Mouse (Mus musculus) forebrain, embryonic 16.5 days (tissue): ENCODE results near the gene Pgm2l1. TPM values are rescaled to one million over a fixed set of nuclear protein-coding genes. Genes with fewer than 3 reads are reported as not detected.

Experiments used
- ATAC-seq: fragments of 200-750 bp; cut with Nextera tagmentation; 2 replicates; pipeline ENCODE4 v1.8.0; 2017; ENCODE audit warnings: mild to moderate bottlenecking, moderate library complexity
- H3K27ac ChIP-seq: fragments of 300-500 bp; sonication (generic); 2 replicates; pipeline ENCODE4 v1.5.1; 2014; ENCODE audit warnings: low read length, control low read depth
- H3K27me3 ChIP-seq: fragments of 300-500 bp; sonication (generic); replicated peaks from 2 replicates; pipeline ENCODE4 v1.6.1; 2014; ENCODE audit warnings: low read length; ENCODE audit not compliant: control insufficient read depth, insufficient read depth
- H3K36me3 ChIP-seq: fragments of 300-500 bp; sonication (generic); 2 replicates; pipeline ENCODE4 v1.6.1; 2014; ENCODE audit not compliant: control insufficient read depth, insufficient read depth
- H3K4me1 ChIP-seq: fragments of 300-500 bp; sonication (generic); replicated peaks from 2 replicates; pipeline ENCODE4 v1.6.1; 2014; ENCODE audit warnings: low read length; ENCODE audit not compliant: control insufficient read depth, insufficient read depth
- H3K4me2 ChIP-seq: fragments of 300-500 bp; sonication (generic); 2 replicates; pipeline ENCODE4 v1.6.1; 2014; ENCODE audit warnings: mild to moderate bottlenecking, low read length, control low read depth
- H3K4me3 ChIP-seq: fragments of 300-500 bp; sonication (generic); replicated peaks from 2 replicates; pipeline ENCODE4 v1.5.1; 2014; ENCODE audit warnings: mild to moderate bottlenecking, low read length, control low read depth
- H3K9ac ChIP-seq: fragments of 300-500 bp; sonication (generic); replicated peaks from 2 replicates; pipeline ENCODE4 v1.6.1; 2014; ENCODE audit warnings: low read depth, low read length, control low read depth
- H3K9me3 ChIP-seq: fragments of 300-500 bp; sonication (generic); 2 replicates; pipeline ENCODE4 v1.6.1; 2016; ENCODE audit warnings: low read length; ENCODE audit not compliant: control insufficient read depth
- WGBS: fragments of 180-500 bp; shearing (Covaris S2); extraction: QIAGEN DNeasy Blood & Tissue Kit; methylation state at CpG from one replicate; pipeline ENCODE4 v1.1.7; 2014; 5-methylcytosine and 5-hydroxymethylcytosine counted together
- polyA plus RNA-seq: library from polyadenylated mRNA; unstranded; fragments of >200 nt; fragmentation: Nextera tagmentation; extraction: Ambion mirVana; gene quantifications from 2 replicates; pipeline ENCODE4 v1.2.1, GENCODE M21; 2015

Pgm2l1 gene
- polyA plus RNA-seq, 1 experiment from 2014 or later, result 16.6 TPM

- Histone ChIP-seq H3K36me3 (no peaks in the 10 kb centered on the region), H3K4me3 (no peak overlapping the region), H3K4me2 (no peak overlapping the region), H3K9me3 (no peaks in the 10 kb centered on the region), H3K27ac (no peak overlapping the region), H3K4me1 (no peaks in the 10 kb centered on the region), H3K27me3 (0 out of 2 replicates have a peak, but pooled peaks cover 4% of the 10 kb centered on the region), H3K9ac (no peak overlapping the region)
- ATAC-seq, result no peak
- WGBS, result 28% methylated on average over 4 of the region's 4 CpGs
These were observed 37.0 kb upstream of the Pgm2l1 start for GRCm38 (mm10) chr7:100190167-100190566.

GRCm38 (mm10) chr7:100190778-100191177, 36.4 kb upstream of the Pgm2l1 start:
- Histone ChIP-seq H3K9me3 (no peaks in the 10 kb centered on the region), H3K4me3 (no peak overlapping the region), H3K9ac (no peak overlapping the region), H3K27me3 (0 out of 2 replicates have a peak, but pooled peaks cover 4% of the 10 kb centered on the region), H3K4me1 (no peaks in the 10 kb centered on the region), H3K27ac (no peak overlapping the region), H3K36me3 (no peaks in the 10 kb centered on the region), H3K4me2 (no peak overlapping the region)
- under 1% methylated on average over 4 of the region's 4 CpGs for WGBS
- peak; percentile 71 for ATAC-seq

GRCm38 (mm10) chr7:100201191-100201590, 26.0 kb upstream of the Pgm2l1 start:
- ATAC-seq, result no peak

GRCm38 (mm10) chr7:100203616-100204015, 23.6 kb upstream of the Pgm2l1 start:
- H3K9me3 ChIP-seq, result no peaks in the 10 kb centered on the region
- no peak overlapping the region for H3K9ac ChIP-seq
- no peak overlapping the region for H3K27ac ChIP-seq
- H3K4me3 ChIP-seq, result no peak overlapping the region
- no peaks in the 10 kb centered on the region for H3K36me3 ChIP-seq
- ATAC-seq, result no peak
- H3K27me3 ChIP-seq, result no peaks in the 10 kb centered on the region
- 66% methylated on average over 3 of the region's 3 CpGs for WGBS
- H3K4me2 ChIP-seq, result no peak overlapping the region
- no peaks in the 10 kb centered on the region for H3K4me1 ChIP-seq

More at GRCm38 (mm10) chr7:100201191-100201590, 26.0 kb upstream of the Pgm2l1 start:
- 88% methylated on average over 3 of the region's 3 CpGs for WGBS
- Histone ChIP-seq H3K4me1 (no peaks in the 10 kb centered on the region), H3K27me3 (no peaks in the 10 kb centered on the region), H3K9ac (no peak overlapping the region), H3K4me3 (no peak overlapping the region), H3K4me2 (no peak overlapping the region), H3K36me3 (no peaks in the 10 kb centered on the region), H3K27ac (no peak overlapping the region), H3K9me3 (no peaks in the 10 kb centered on the region)

- no peak overlapping the region for H3K4me3 ChIP-seq
- H3K9ac ChIP-seq, result no peak overlapping the region
- no peaks in the 10 kb centered on the region for H3K27me3 ChIP-seq
- no peaks in the 10 kb centered on the region for H3K36me3 ChIP-seq
- no peaks in the 10 kb centered on the region for H3K9me3 ChIP-seq
- H3K4me2 ChIP-seq, result no peak overlapping the region
- WGBS, result 77% methylated on average over 6 of the region's 6 CpGs
- no peak for ATAC-seq
- no peak overlapping the region for H3K27ac ChIP-seq
- H3K4me1 ChIP-seq, result no peaks in the 10 kb centered on the region
These were observed 22.3 kb upstream of the Pgm2l1 start for GRCm38 (mm10) chr7:100204871-100205270.

GRCm38 (mm10) chr7:100206144-100206543, 21.1 kb upstream of the Pgm2l1 start:
- Histone ChIP-seq H3K27me3 (no peaks in the 10 kb centered on the region), H3K36me3 (no peaks in the 10 kb centered on the region), H3K4me3 (no peak overlapping the region), H3K4me1 (no peaks in the 10 kb centered on the region), H3K9ac (no peak overlapping the region), H3K27ac (no peak overlapping the region), H3K4me2 (no peak overlapping the region), H3K9me3 (no peaks in the 10 kb centered on the region)
- 94% methylated on average over 2 of the region's 2 CpGs for WGBS
- ATAC-seq, result no peak

- H3K36me3 ChIP-seq, result no peaks in the 10 kb centered on the region
- no peaks in the 10 kb centered on the region for H3K4me1 ChIP-seq
- H3K4me2 ChIP-seq, result no peak overlapping the region
- H3K27me3 ChIP-seq, result no peaks in the 10 kb centered on the region
- ATAC-seq, result no peak
- no peak overlapping the region for H3K27ac ChIP-seq
- no peaks in the 10 kb centered on the region for H3K9me3 ChIP-seq
- no peak overlapping the region for H3K4me3 ChIP-seq
- no peak overlapping the region for H3K9ac ChIP-seq
These were observed 19.3 kb upstream of the Pgm2l1 start for GRCm38 (mm10) chr7:100207886-100208285.

GRCm38 (mm10) chr7:100214310-100214709, 12.9 kb upstream of the Pgm2l1 start:
- no peak overlapping the region for H3K27ac ChIP-seq
- H3K4me3 ChIP-seq, result no peak overlapping the region
- H3K9me3 ChIP-seq, result no peaks in the 10 kb centered on the region
- H3K27me3 ChIP-seq, result no peaks in the 10 kb centered on the region
- no peak for ATAC-seq
- H3K4me2 ChIP-seq, result no peak overlapping the region
- H3K9ac ChIP-seq, result no peak overlapping the region
- no peaks in the 10 kb centered on the region for H3K36me3 ChIP-seq
- WGBS, result 69% methylated on average over 4 of the region's 4 CpGs
- H3K4me1 ChIP-seq, result peaks cover 5% of the 10 kb centered on the region; the same call in 1 of the 2 replicates

GRCm38 (mm10) chr7:100215116-100215732, 12.0 kb upstream of the Pgm2l1 start:
- no peak overlapping the region for H3K4me3 ChIP-seq
- H3K4me1 ChIP-seq, result peaks cover 5% of the 10 kb centered on the region; the same call in 1 of the 2 replicates
- WGBS, result 58% methylated on average over 6 of the region's 6 CpGs
- H3K36me3 ChIP-seq, result no peaks in the 10 kb centered on the region
- H3K27me3 ChIP-seq, result no peaks in the 10 kb centered on the region
- no peak overlapping the region for H3K27ac ChIP-seq
- H3K9ac ChIP-seq, result no peak overlapping the region
- no peak overlapping the region for H3K4me2 ChIP-seq
- H3K9me3 ChIP-seq, result no peaks in the 10 kb centered on the region
- ATAC-seq, result no peak

GRCm38 (mm10) chr7:100215976-100216375, 11.2 kb upstream of the Pgm2l1 start:
- Histone ChIP-seq H3K4me2 (peak overlapping the region; percentile 7; the same call in 1 of the 2 replicates), H3K36me3 (no peaks in the 10 kb centered on the region), H3K9ac (no peak overlapping the region), H3K9me3 (no peaks in the 10 kb centered on the region), H3K27ac (peak overlapping the region; percentile 34), H3K4me1 (peaks cover 5% of the 10 kb centered on the region; the same call in 1 of the 2 replicates), H3K4me3 (no peak overlapping the region), H3K27me3 (no peaks in the 10 kb centered on the region)
- no peak for ATAC-seq
- WGBS, result 35% methylated on average over 10 of the region's 10 CpGs
